Mouse (Mus musculus): ENCODE measurements around the gene Gfod1.

DNA sequence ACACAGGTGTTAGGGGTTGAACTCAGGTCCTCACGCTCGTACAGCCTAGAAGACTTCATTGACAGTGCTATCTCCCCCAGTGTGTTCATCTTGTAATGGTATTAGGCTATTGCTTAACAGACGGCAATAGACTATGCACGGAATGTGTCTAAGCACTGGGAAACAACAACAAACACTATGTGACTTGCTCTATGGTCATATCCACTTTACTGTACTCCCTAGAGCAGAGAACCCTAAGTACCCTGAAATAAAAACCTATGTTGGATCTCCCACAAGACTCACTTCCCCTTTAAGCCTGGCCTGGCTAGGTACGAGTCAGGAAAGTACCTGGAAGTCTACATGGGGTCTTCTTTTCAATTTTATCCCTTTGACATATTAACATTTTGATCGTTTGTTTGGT is 82.7 kb downstream of the Gfod1 start:
- TF ChIP-seq CTCF (IDR thresholded peaks at IDR 0.05; ENCODE audit: borderline replicate concordance, control insufficient read depth, extremely low read depth, insufficient read depth, low read length, poor library complexity) (no peak), POLR2A (IDR thresholded peaks at IDR 0.05; ENCODE audit: control insufficient read depth, extremely low read depth, insufficient read depth, low read length, poor library complexity) (no peak)
